Mouse (Mus musculus) spleen, embryonic (tissue): ENCODE results near the gene Atg101.

Experiments
- CTCF ChIA-PET: fragments of 350-600 bp; sonication (Branson Sonifier 250); formaldehyde crosslinking; loops from one replicate; lab custom pipeline; 2022; lab: Charles Lee

Gene Atg101

GRCm38 (mm10) chr15:101327282-101327681 is 43.2 kb downstream of the Atg101 start:
- CTCF ChIA-PET = interaction anchor here (1.2 kb wide), 1 partner anchor 116 kb away, joined by 4 read pairs; no protein-coding TSS in a partner anchor

- CTCF ChIA-PET = no interaction called here
Measured at GRCm38 (mm10) chr15:101328876-101329563, 44.9 kb downstream of the Atg101 start.

- CTCF ChIA-PET = no interaction called here
Measured at GRCm38 (mm10) chr15:101329564-101329892, 45.5 kb downstream of the Atg101 start.

GRCm38 (mm10) chr15:101331090-101331489 is 47.0 kb downstream of the Atg101 start:
- CTCF ChIA-PET = no interaction called here

- CTCF ChIA-PET = no interaction called here
Measured at GRCm38 (mm10) chr15:101332370-101332769, 48.3 kb downstream of the Atg101 start.

- CTCF ChIA-PET = no interaction called here
Measured at GRCm38 (mm10) chr15:101333165-101333564, 49.1 kb downstream of the Atg101 start.

GRCm38 (mm10) chr15:101333648-101334047 is 49.6 kb downstream of the Atg101 start:
- CTCF ChIA-PET = no interaction called here

GRCm38 (mm10) chr15:101336474-101337174 is 52.6 kb downstream of the Atg101 start:
- CTCF ChIA-PET = no interaction called here

- CTCF ChIA-PET = no interaction called here
Measured at GRCm38 (mm10) chr15:101338359-101338758, 54.3 kb downstream of the Atg101 start.

GRCm38 (mm10) chr15:101339537-101339936 is 55.5 kb downstream of the Atg101 start:
- CTCF ChIA-PET = no interaction called here
